Mouse (Mus musculus) lung, postnatal 14 days (tissue): ENCODE data around the gene Klhl24.
A peak's percentile ranks its signal among the peaks of the same experiment; 100 is the strongest.

Experiments used
- DNase-seq: peaks from one replicate; pipeline ENCODE4 v3.0.0; 2021

The Klhl24 gene

GRCm38 (mm10) chr16:20151991-20152390 lies 54.6 kb downstream of the Klhl24 start:
- no peak for DNase-seq

- no peak for DNase-seq
Observed at GRCm38 (mm10) chr16:20153742-20154141, 56.4 kb downstream of the Klhl24 start.

- no peak for DNase-seq
Observed at GRCm38 (mm10) chr16:20160130-20160529, 62.8 kb downstream of the Klhl24 start.

- DNase-seq: no peak
Observed at GRCm38 (mm10) chr16:20169071-20169470, 71.7 kb downstream of the Klhl24 start.

GRCm38 (mm10) chr16:20169471-20170106 lies 72.2 kb downstream of the Klhl24 start:
- peak; percentile 24 for DNase-seq
